Mouse (Mus musculus) c-Kit-positive CD71-positive TER-119-positive erythroid progenitor cells, embryonic 14.5 days (primary cell): ENCODE results near the gene Cep170b.
A peak's percentile ranks its signal among the peaks of the same experiment; 100 is the strongest.

ENCODE experiments used
- DNase-seq: peaks from one replicate; pipeline ENCODE4 v3.0.0-alpha.2; 2013; ENCODE audit warnings: low spot score

The Cep170b gene

GRCm38 (mm10) chr12:112736636-112736925, 16.3 kb downstream of the Cep170b start:
- DNase-seq = no peak

DNA sequence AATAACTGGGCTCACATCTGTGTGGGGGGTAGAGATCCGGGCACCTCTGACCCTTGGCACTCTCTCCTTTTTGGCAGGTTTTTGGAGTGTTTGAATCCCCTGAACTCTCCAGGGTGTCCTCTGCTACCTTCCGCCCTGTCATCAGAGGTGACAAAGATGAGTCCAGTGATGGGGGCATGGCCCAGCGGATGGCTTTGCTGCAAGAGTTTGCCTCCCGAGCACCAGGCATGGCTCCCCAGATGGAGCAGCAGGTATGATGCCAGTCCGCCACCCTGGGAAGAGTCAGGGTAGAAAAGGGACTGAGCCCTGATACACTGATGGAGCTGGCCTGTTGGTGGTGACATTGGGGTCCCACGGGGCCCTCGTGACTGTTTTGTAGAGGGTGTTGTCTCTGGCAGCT, 16.8 kb downstream of the Cep170b start:
- DNase-seq = no peak

GRCm38 (mm10) chr12:112737761-112738160, 17.5 kb downstream of the Cep170b start:
- DNase-seq = no peak

DNA sequence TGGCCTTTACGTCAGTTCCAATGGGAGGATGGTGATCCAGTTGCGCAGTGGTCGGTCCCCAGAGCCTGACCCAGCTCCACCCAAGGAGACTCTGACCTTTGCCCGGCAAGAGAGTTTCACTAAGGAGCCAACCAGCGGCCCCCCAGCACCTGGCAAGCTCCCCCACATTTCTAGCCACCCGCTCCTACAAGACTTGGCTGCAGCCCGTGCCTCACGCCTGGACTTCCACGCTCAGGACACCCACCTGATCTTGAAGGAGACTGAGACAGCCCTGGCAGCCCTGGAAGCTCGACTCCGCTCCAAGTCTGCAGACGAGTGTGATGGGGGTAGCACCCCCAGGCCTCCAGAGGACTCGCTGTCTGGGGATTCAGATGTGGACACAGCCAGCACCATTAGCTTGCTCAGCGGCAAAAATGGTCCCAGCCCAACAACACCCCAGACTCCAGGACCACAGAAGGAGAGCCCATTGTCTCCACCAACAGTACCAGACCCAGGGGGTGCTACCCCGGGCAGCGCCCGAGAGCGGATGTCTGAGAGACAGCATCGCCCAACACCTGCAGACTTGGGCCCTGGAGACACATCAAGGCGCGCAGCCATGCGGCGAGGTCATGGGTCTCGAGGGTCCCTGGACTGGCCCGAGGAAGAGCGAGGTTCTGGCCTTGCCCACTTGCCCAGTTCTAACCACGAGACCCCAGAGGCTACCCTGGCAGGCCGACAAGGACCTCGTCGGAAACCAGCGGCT, 18.2 kb downstream of the Cep170b start:
- DNase-seq = no peak

DNA sequence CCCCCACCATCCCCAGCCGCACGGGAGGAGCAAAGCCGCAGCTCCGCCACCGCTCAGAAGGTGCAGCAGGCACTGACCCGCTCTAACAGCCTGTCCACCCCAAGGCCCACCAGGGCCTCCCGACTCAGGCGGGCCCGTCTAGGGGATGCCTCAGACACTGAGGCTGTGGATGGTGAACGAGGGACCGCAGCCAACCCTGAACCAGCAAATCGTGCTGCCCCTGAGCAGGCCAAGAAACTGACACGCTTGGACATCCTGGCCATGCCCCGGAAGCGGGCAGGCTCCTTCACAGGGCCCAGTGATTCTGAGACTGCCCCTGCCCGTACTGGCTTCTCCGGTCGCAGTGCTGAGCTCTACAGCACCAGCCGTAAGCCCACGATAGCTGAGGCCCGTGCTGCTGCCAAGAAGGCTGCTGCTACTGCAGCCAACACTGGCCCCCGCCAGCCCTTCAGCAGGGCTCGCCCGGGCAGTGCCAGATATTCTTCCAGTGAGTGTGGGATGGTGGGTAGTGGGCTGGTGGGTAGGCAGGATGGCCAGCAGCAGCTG, 18.8 kb downstream of the Cep170b start:
- DNase-seq = no peak

GRCm38 (mm10) chr12:112742768-112743167, 22.5 kb downstream of the Cep170b start:
- no peak for DNase-seq

GRCm38 (mm10) chr12:112743168-112743975, 23.1 kb downstream of the Cep170b start:
- peak; percentile 48 for DNase-seq

GRCm38 (mm10) chr12:112744211-112744610, 24.0 kb downstream of the Cep170b start:
- DNase-seq = no peak

- no peak for DNase-seq
These were observed 24.8 kb downstream of the Cep170b start for GRCm38 (mm10) chr12:112744891-112745580.

GRCm38 (mm10) chr12:112745716-112746115, 25.5 kb downstream of the Cep170b start:
- DNase-seq = no peak

DNA sequence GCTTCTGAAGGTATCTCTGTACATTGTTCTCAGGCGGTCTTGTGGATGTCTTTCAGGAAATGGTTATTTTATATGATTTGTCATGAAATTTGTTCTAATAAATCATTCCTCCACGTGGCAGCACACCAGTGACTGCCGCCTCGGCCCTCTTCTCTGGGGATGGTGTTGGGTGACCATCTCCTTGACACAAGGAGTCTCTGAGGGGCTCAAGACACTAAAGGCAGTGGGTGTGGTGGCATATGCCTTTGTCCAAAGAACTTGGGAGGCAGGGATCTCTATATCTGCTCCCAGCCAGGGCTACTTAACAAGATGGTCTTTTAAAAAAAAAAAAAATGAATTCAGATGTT, 26.2 kb downstream of the Cep170b start:
- no peak for DNase-seq

- DNase-seq = peak; percentile 21
These were observed 26.8 kb downstream of the Cep170b start for GRCm38 (mm10) chr12:112746808-112747605.

GRCm38 (mm10) chr12:112747606-112747970, 27.3 kb downstream of the Cep170b start:
- DNase-seq = no peak

DNA sequence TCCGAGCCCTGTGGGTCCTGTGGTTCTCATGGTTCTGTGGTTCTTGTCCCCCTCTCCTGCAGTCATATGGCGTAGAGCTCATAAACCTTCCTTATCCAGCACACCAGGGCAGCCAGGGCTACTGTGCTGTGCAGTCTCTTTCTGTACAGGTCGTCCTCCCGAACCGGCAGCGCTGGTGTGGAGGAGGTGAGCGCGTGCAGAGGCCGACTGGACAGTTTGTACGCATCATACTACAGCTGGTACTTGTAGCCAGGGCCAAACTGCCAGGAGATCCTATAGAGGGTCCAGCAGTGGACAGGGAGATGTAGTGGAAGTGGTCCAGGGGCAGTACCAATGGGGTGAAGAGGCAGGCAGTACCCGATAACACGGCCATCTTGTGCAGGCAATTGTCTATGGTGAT, 30.7 kb downstream of the Cep170b start:
- DNase-seq = no peak

- DNase-seq = no peak
These were observed 32.1 kb downstream of the Cep170b start for GRCm38 (mm10) chr12:112752399-112752798.

GRCm38 (mm10) chr12:112755900-112756299, 35.6 kb downstream of the Cep170b start:
- no peak for DNase-seq

GRCm38 (mm10) chr12:112757896-112758295, 37.6 kb downstream of the Cep170b start:
- DNase-seq = no peak

- no peak for DNase-seq
These were observed 39.2 kb downstream of the Cep170b start for GRCm38 (mm10) chr12:112759471-112759870.

DNA sequence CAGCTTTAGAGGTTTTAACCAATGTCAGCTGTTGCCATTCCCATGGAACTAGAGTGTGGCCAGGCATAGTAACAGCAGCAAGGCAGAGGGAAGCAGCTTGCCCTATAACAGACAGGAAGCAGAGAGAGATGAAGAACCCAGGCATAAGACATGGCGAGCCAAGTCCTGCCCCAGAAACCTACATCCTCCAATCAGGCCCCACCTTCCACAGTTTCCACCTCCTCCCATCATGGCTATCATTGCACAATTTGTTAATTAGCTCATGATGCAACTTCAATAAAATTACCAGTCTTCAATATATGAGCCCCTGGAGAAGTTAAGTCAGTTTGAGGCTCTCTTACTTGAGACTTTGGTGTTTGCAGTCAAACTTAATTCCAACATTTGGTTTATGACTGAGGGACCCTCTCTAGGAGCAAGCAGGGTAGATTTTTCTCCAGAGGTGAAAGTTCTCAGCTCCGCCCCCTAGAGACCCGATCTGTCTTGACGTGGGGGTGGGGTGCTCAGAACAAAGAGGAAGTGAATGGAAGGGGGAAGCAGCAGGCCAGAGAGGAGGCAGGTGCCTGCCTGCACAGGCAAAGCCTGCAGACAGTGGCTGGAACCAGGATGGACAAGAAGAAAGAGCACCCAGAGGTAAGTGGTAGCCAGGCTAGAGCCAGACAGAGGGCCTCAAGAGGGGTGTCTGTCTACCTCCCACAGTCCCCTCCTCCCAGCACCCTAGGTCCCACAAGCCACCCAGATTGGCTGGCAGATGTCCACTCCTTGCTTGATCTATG, 40.1 kb downstream of the Cep170b start, which contains the start of gene Pld4:
Pld4 (plus strand) TSS at position 502 of the 773 bp plus-strand sequence.
- DNase-seq = no peak

GRCm38 (mm10) chr12:112761411-112761810, 41.2 kb downstream of the Cep170b start:
- DNase-seq = no peak

DNA sequence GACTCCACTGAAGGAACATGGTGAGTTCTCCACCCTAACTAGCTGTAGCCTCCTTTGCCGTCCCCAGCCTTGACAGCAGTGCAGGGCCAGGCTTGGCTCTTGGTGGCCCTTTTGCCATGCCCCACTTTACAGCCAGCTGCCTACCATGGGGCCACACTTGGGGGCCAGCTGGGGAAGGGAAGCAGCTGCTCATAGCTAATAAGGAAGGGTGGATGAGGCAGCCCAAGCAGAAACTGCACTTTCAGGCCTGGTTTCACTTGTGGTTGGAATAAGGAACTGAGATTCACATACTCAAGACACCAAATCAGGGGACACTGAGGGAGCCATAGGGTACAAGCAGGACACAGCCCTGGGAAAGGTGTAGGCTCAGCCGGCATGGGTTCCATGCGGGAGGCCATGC, 41.8 kb downstream of the Cep170b start:
- DNase-seq = no peak
